ENCODE assay signal across 8 mouse cellular contexts in genomic region chr2:164769258-164770037, GRCm38 (mm10). TPM values are rescaled to one million over a fixed set of nuclear protein-coding genes. Genes with fewer than 3 reads are reported as not detected.
DNase-seq lines count a peak whose midpoint lies in the region; ATAC-seq and TF ChIP-seq lines count a peak whose summit lies in the region.

TSS of gene Ube2c (plus strand) at chr2:164769898.

- no peaks in the 10 kb centered on the region for H3K27me3 ChIP-seq in kidney, embryonic 14.5 days (ENCODE audit: control insufficient read depth, insufficient read depth, low read length)
- no peaks in the 10 kb centered on the region for H3K27me3 ChIP-seq in limb, embryonic 15.5 days

- H3K4me3 ChIP-seq in bone marrow macrophage, adult 2 months (ENCODE audit: insufficient read depth, low read length), result peak within 1 kb of the TSS; percentile 81
- H3K4me3 ChIP-seq in embryonic fibroblast, embryonic 13.5 days (ENCODE audit: insufficient read depth, low read length), result peak within 1 kb of the TSS; percentile 87
- peak within 1 kb of the TSS; percentile 75 for H3K4me3 ChIP-seq in kidney, embryonic 14.5 days (ENCODE audit: low read length)
- peak within 1 kb of the TSS; percentile 88 for H3K4me3 ChIP-seq in limb, embryonic 15.5 days

- peak within 1 kb of the TSS; percentile 48 for H3K27ac ChIP-seq in bone marrow macrophage, adult 2 months (ENCODE audit: insufficient read depth, low read depth, low read length)
- H3K27ac ChIP-seq in embryonic fibroblast, embryonic 13.5 days (ENCODE audit: insufficient read depth, low read length), result peak within 1 kb of the TSS; percentile 66
- peak within 1 kb of the TSS; percentile 52 for H3K27ac ChIP-seq in kidney, embryonic 14.5 days (ENCODE audit: low read depth, low read length)
- H3K27ac ChIP-seq in limb, embryonic 15.5 days, result peak within 1 kb of the TSS; percentile 74

- DNase-seq in A20 (ENCODE audit: low read depth, low spot score), result peak; percentile 100
- peak; percentile 99 for DNase-seq in heart, adult 9 months (ENCODE audit: low spot score in 2 of 2)
- peak; percentile 94 for DNase-seq in monocyte, adult 2 months (ENCODE audit: low read depth in 1 of 2, low spot score in 2 of 2)
- peak; percentile 98 for DNase-seq in spleen, postnatal 36 days (ENCODE audit: low spot score in 2 of 2)

- no peak for TF ChIP-seq CTCF in bone marrow macrophage, adult 2 months (IDR thresholded peaks at IDR 0.05; ENCODE audit: low read depth, low read length)
- TF ChIP-seq CTCF in embryonic fibroblast, embryonic 13.5 days (IDR thresholded peaks at IDR 0.05; ENCODE audit: borderline replicate concordance, insufficient read depth, low read length), result no peak

- peak; percentile 99 for ATAC-seq in kidney, embryonic 14.5 days (ENCODE audit: low FRiP score, low TSS enrichment)
- peak; percentile 98 for ATAC-seq in limb, embryonic 15.5 days (ENCODE audit: insufficient number of reproducible peaks, low FRiP score, low TSS enrichment, low read depth)

- 2% methylated on average over 53 of the region's 53 CpGs for whole genome bisulfite sequencing in kidney, embryonic 14.5 days
- WGBS in limb, embryonic 15.5 days, result 2% methylated on average over 53 of the region's 53 CpGs

- peak within 1 kb of the TSS; percentile 51 for H3K4me2 ChIP-seq in kidney, embryonic 14.5 days (replicated peaks; ENCODE audit: low read depth, low read length)
- peak within 1 kb of the TSS; percentile 94 for H3K4me2 ChIP-seq in limb, embryonic 15.5 days

- no peaks in the 10 kb centered on the region for H3K9me3 ChIP-seq in kidney, embryonic 14.5 days (ENCODE audit: control insufficient read depth, low read length)
- no peaks in the 10 kb centered on the region for H3K9me3 ChIP-seq in limb, embryonic 15.5 days

- peak within 1 kb of the TSS; percentile 68 for H3K9ac ChIP-seq in kidney, embryonic 14.5 days (ENCODE audit: low read depth, low read length)
- H3K9ac ChIP-seq in limb, embryonic 15.5 days, result peak within 1 kb of the TSS; percentile 72

- peaks cover 63% of the 10 kb centered on the region for H3K36me3 ChIP-seq in kidney, embryonic 14.5 days (ENCODE audit: control insufficient read depth, insufficient read depth, low read length)
- peaks cover 56% of the 10 kb centered on the region for H3K36me3 ChIP-seq in limb, embryonic 15.5 days

- H3K4me1 ChIP-seq in bone marrow macrophage, adult 2 months (ENCODE audit: control insufficient read depth, insufficient read depth, low read length), result peaks cover 14% of the 10 kb centered on the region
- H3K4me1 ChIP-seq in embryonic fibroblast, embryonic 13.5 days (ENCODE audit: control insufficient read depth, insufficient read depth, low read length), result 0 out of 2 replicates have a peak, but pooled peaks cover 5% of the 10 kb centered on the region
- H3K4me1 ChIP-seq in kidney, embryonic 14.5 days (ENCODE audit: control insufficient read depth, insufficient read depth, low read length), result peaks cover 14% of the 10 kb centered on the region
- peaks cover 26% of the 10 kb centered on the region for H3K4me1 ChIP-seq in limb, embryonic 15.5 days

- no peak for TF ChIP-seq POLR2A in bone marrow macrophage, adult 2 months (IDR thresholded peaks at IDR 0.05; ENCODE audit: borderline replicate concordance, low read depth, low read length)
- peak; percentile 63 for TF ChIP-seq POLR2A in embryonic fibroblast, embryonic 13.5 days (IDR thresholded peaks at IDR 0.05; ENCODE audit: low read depth, low read length)

RNA-seq across cellular contexts. Expression of gene Ube2c, which starts in this region (rescaled TPM):
- polyA plus RNA-seq in bone marrow macrophage, adult 2 months (2012; ENCODE audit: insufficient read depth, insufficient read length, missing spikeins), result 93.9 and 99.8 TPM in 2 replicates
- polyA plus RNA-seq in embryonic fibroblast, embryonic 13.5 days (2011; ENCODE audit: insufficient read length, low read depth, missing spikeins), result 101 and 146 TPM in 2 replicates
- 559 and 687 TPM in 2 replicates for polyA plus RNA-seq in kidney, embryonic 14.5 days (2014; fragmentation: Nextera tagmentation; extraction: Ambion mirVana)
- polyA plus RNA-seq in limb, embryonic 15.5 days (2015; fragmentation: Nextera tagmentation; extraction: Ambion mirVana), result 293 and 311 TPM in 2 replicates

Comparison
In these comparisons a context has a peak if more than half of its experiments do, and no peak if none do; other contexts are left out.
1. Peak in every context shown above with its lines: DNase-seq, ATAC-seq, H3K4me3 ChIP-seq and H3K27ac ChIP-seq.